Mouse (Mus musculus): ENCODE results near the gene P3h3. TPM values are rescaled to one million over a fixed set of nuclear protein-coding genes. Genes with fewer than 3 reads are reported as not detected.
"Not testable (repeated sequence)": the region's sequence is repeated elsewhere in the genome, so short reads cannot be mapped to it uniquely, and the experiment has no call there.

P3h3 gene
- polyA plus RNA-seq, 1 experiment from 2014 or later = 62.3 TPM

- ATAC-seq (ENCODE audit: insufficient number of reproducible peaks, low FRiP score, low TSS enrichment, low read depth) = peak; percentile 81
- peak overlapping the region; percentile 94 for H3K27ac ChIP-seq
- WGBS = 2% methylated on average over 34 of the region's 34 CpGs
- H3K4me2 ChIP-seq = peak overlapping the region; percentile 70
- no peaks in the 10 kb centered on the region for H3K27me3 ChIP-seq
- 0 out of 2 replicates have a peak overlapping the region, but pooled peaks have one; percentile 35 for H3K9ac ChIP-seq
- no peaks in the 10 kb centered on the region for H3K9me3 ChIP-seq
- peaks cover 7% of the 10 kb centered on the region for H3K36me3 ChIP-seq
- H3K4me3 ChIP-seq = peak overlapping the region; percentile 51
- H3K4me1 ChIP-seq = peaks cover 37% of the 10 kb centered on the region
Observed at GRCm38 (mm10) chr6:124805341-124806321, 51.9 kb downstream of the P3h3 start.

GRCm38 (mm10) chr6:124804341-124804740 is 53.2 kb downstream of the P3h3 start:
- H3K9ac ChIP-seq = no peak overlapping the region
- no peaks in the 10 kb centered on the region for H3K27me3 ChIP-seq
- H3K4me2 ChIP-seq = no peak overlapping the region
- no peaks in the 10 kb centered on the region for H3K36me3 ChIP-seq
- 77% methylated on average over 3 of the region's 3 CpGs for WGBS
- no peaks in the 10 kb centered on the region for H3K9me3 ChIP-seq
- H3K4me3 ChIP-seq = no peak overlapping the region
- no peak for ATAC-seq (ENCODE audit: insufficient number of reproducible peaks, low FRiP score, low TSS enrichment, low read depth)
- peaks cover 27% of the 10 kb centered on the region for H3K4me1 ChIP-seq
- no peak overlapping the region for H3K27ac ChIP-seq

GRCm38 (mm10) chr6:124803691-124804090 is 53.9 kb downstream of the P3h3 start:
- peaks cover 21% of the 10 kb centered on the region for H3K4me1 ChIP-seq
- H3K36me3 ChIP-seq; H3K27ac ChIP-seq; H3K27me3 ChIP-seq; H3K9ac ChIP-seq; H3K4me2 ChIP-seq; ATAC-seq (ENCODE audit: insufficient number of reproducible peaks, low FRiP score, low TSS enrichment, low read depth); H3K4me3 ChIP-seq; H3K9me3 ChIP-seq: not testable (repeated sequence)
- WGBS = 93% methylated on average over 4 of the region's 4 CpGs

GRCm38 (mm10) chr6:124803061-124803460 is 54.5 kb downstream of the P3h3 start:
- 75% methylated on average over 3 of the region's 3 CpGs for WGBS
- no peak overlapping the region for H3K4me3 ChIP-seq
- H3K9ac ChIP-seq = no peak overlapping the region
- H3K4me1 ChIP-seq = peaks cover 18% of the 10 kb centered on the region
- no peak overlapping the region for H3K27ac ChIP-seq
- H3K9me3 ChIP-seq = no peaks in the 10 kb centered on the region
- H3K36me3 ChIP-seq = no peaks in the 10 kb centered on the region
- no peaks in the 10 kb centered on the region for H3K27me3 ChIP-seq
- no peak for ATAC-seq (ENCODE audit: insufficient number of reproducible peaks, low FRiP score, low TSS enrichment, low read depth)
- no peak overlapping the region for H3K4me2 ChIP-seq

GRCm38 (mm10) chr6:124802400-124802799 is 55.2 kb downstream of the P3h3 start:
- H3K4me3 ChIP-seq; H3K27me3 ChIP-seq; ATAC-seq (ENCODE audit: insufficient number of reproducible peaks, low FRiP score, low TSS enrichment, low read depth); H3K9me3 ChIP-seq; H3K36me3 ChIP-seq; H3K27ac ChIP-seq; H3K4me2 ChIP-seq; H3K9ac ChIP-seq: not testable (repeated sequence)
- H3K4me1 ChIP-seq = peaks cover 17% of the 10 kb centered on the region
- 18% methylated on average over 6 of the region's 9 CpGs for WGBS

GRCm38 (mm10) chr6:124796200-124796599 is 61.4 kb downstream of the P3h3 start:
- Histone ChIP-seq H3K4me1 (no peaks in the 10 kb centered on the region), H3K36me3 (no peaks in the 10 kb centered on the region), H3K4me2 (no peak overlapping the region), H3K4me3 (no peak overlapping the region), H3K9me3 (no peaks in the 10 kb centered on the region), H3K27ac (no peak overlapping the region), H3K9ac (no peak overlapping the region), H3K27me3 (no peaks in the 10 kb centered on the region)
- WGBS = 71% methylated on average over 2 of the region's 2 CpGs
- ATAC-seq (ENCODE audit: insufficient number of reproducible peaks, low FRiP score, low TSS enrichment, low read depth) = no peak

- Histone ChIP-seq H3K9me3 (no peaks in the 10 kb centered on the region), H3K4me3 (no peak overlapping the region), H3K4me1 (no peaks in the 10 kb centered on the region), H3K36me3 (no peaks in the 10 kb centered on the region), H3K27me3 (no peaks in the 10 kb centered on the region), H3K9ac (no peak overlapping the region), H3K4me2 (no peak overlapping the region), H3K27ac (no peak overlapping the region)
- ATAC-seq (ENCODE audit: insufficient number of reproducible peaks, low FRiP score, low TSS enrichment, low read depth) = no peak
- 67% methylated on average over 4 of the region's 4 CpGs for WGBS
Observed at GRCm38 (mm10) chr6:124795781-124796180, 61.8 kb downstream of the P3h3 start.

GRCm38 (mm10) chr6:124791911-124792310 is 65.6 kb downstream of the P3h3 start:
- no peak overlapping the region for H3K4me2 ChIP-seq
- no peak overlapping the region for H3K9ac ChIP-seq
- no peaks in the 10 kb centered on the region for H3K36me3 ChIP-seq
- H3K27ac ChIP-seq = no peak overlapping the region
- no peaks in the 10 kb centered on the region for H3K9me3 ChIP-seq
- no peaks in the 10 kb centered on the region for H3K4me1 ChIP-seq
- H3K27me3 ChIP-seq = no peaks in the 10 kb centered on the region
- H3K4me3 ChIP-seq = no peak overlapping the region
- ATAC-seq (ENCODE audit: insufficient number of reproducible peaks, low FRiP score, low TSS enrichment, low read depth) = no peak
- 90% methylated on average over 3 of the region's 3 CpGs for WGBS

Other genes with a start within 250 kb of the P3h3 start
- gene C1s2, start 221.7 kb downstream of the P3h3 start, polyA plus RNA-seq (2015; fragmentation: Nextera tagmentation; extraction: Ambion mirVana) = 0.14 TPM in 1 of 2 replicates, not detected in the other
- 46.1 and 55.0 TPM in 2 replicates for gene Lpcat3, start 194.7 kb downstream of the P3h3 start, polyA plus RNA-seq (2015; fragmentation: Nextera tagmentation; extraction: Ambion mirVana)
- 164 and 183 TPM in 2 replicates for gene Emg1, start 145.6 kb downstream of the P3h3 start, polyA plus RNA-seq (2015; fragmentation: Nextera tagmentation; extraction: Ambion mirVana)
- 285 and 312 TPM in 2 replicates for gene Phb2, start 145.4 kb downstream of the P3h3 start, polyA plus RNA-seq (2015; fragmentation: Nextera tagmentation; extraction: Ambion mirVana)
- 17.4 and 17.8 TPM in 2 replicates for gene Ptpn6, start 119.0 kb downstream of the P3h3 start, polyA plus RNA-seq (2015; fragmentation: Nextera tagmentation; extraction: Ambion mirVana)
- gene Grcc10, start 116.4 kb downstream of the P3h3 start, polyA plus RNA-seq (2015; fragmentation: Nextera tagmentation; extraction: Ambion mirVana) = 356 and 402 TPM in 2 replicates
- gene Gm45234, start 101.7 kb downstream of the P3h3 start, polyA plus RNA-seq (2015; fragmentation: Nextera tagmentation; extraction: Ambion mirVana) = 0.10 TPM in 1 of 2 replicates, not detected in the other
- gene Atn1, start 101.2 kb downstream of the P3h3 start, polyA plus RNA-seq (2015; fragmentation: Nextera tagmentation; extraction: Ambion mirVana) = 15.1 and 15.7 TPM in 2 replicates
- 7.9 and 9.1 TPM in 2 replicates for gene Eno2, start 88.1 kb downstream of the P3h3 start, polyA plus RNA-seq (2015; fragmentation: Nextera tagmentation; extraction: Ambion mirVana)
- 0.36 and 0.83 TPM in 2 replicates for gene Lrrc23, start 78.0 kb downstream of the P3h3 start, polyA plus RNA-seq (2015; fragmentation: Nextera tagmentation; extraction: Ambion mirVana)
- gene Spsb2, start 49.1 kb downstream of the P3h3 start, polyA plus RNA-seq (2015; fragmentation: Nextera tagmentation; extraction: Ambion mirVana) = 14.1 and 15.5 TPM in 2 replicates
- 940 and 1,131 TPM in 2 replicates for gene Tpi1, start 43.5 kb downstream of the P3h3 start, polyA plus RNA-seq (2015; fragmentation: Nextera tagmentation; extraction: Ambion mirVana)
- gene Usp5, start 28.3 kb downstream of the P3h3 start, polyA plus RNA-seq (2015; fragmentation: Nextera tagmentation; extraction: Ambion mirVana) = 134 and 136 TPM in 2 replicates
- 124 and 141 TPM in 2 replicates for gene Cdca3, start 28.2 kb downstream of the P3h3 start, polyA plus RNA-seq (2015; fragmentation: Nextera tagmentation; extraction: Ambion mirVana)
- gene Gnb3, start 17.5 kb downstream of the P3h3 start, polyA plus RNA-seq (2015; fragmentation: Nextera tagmentation; extraction: Ambion mirVana) = 0.96 and 3.2 TPM in 2 replicates
- 1.6 and 2.9 TPM in 2 replicates for gene Gpr162, start 6.2 kb upstream of the P3h3 start, polyA plus RNA-seq (2015; fragmentation: Nextera tagmentation; extraction: Ambion mirVana)
- gene Cd4, start 30.5 kb upstream of the P3h3 start, polyA plus RNA-seq (2015; fragmentation: Nextera tagmentation; extraction: Ambion mirVana) = 0.24 and 0.31 TPM in 2 replicates
- 2.3 TPM in 2 replicates for gene Lag3, start 54.0 kb upstream of the P3h3 start, polyA plus RNA-seq (2015; fragmentation: Nextera tagmentation; extraction: Ambion mirVana)
- gene Ptms, start 62.4 kb upstream of the P3h3 start, polyA plus RNA-seq (2015; fragmentation: Nextera tagmentation; extraction: Ambion mirVana) = 241 and 331 TPM in 2 replicates
- 352 and 365 TPM in 2 replicates for gene Mlf2, start 73.6 kb upstream of the P3h3 start, polyA plus RNA-seq (2015; fragmentation: Nextera tagmentation; extraction: Ambion mirVana)
- 146 and 160 TPM in 2 replicates for gene Cops7a, start 107.8 kb upstream of the P3h3 start, polyA plus RNA-seq (2015; fragmentation: Nextera tagmentation; extraction: Ambion mirVana)
- 20.8 and 21.3 TPM in 2 replicates for gene Pianp, start 138.9 kb upstream of the P3h3 start, polyA plus RNA-seq (2015; fragmentation: Nextera tagmentation; extraction: Ambion mirVana)
- gene Zfp384, start 151.4 kb upstream of the P3h3 start, polyA plus RNA-seq (2015; fragmentation: Nextera tagmentation; extraction: Ambion mirVana) = 16.9 and 17.9 TPM in 2 replicates
- 141 and 146 TPM in 2 replicates for gene Ing4, start 182.0 kb upstream of the P3h3 start, polyA plus RNA-seq (2015; fragmentation: Nextera tagmentation; extraction: Ambion mirVana)
- 9.9 and 12.4 TPM in 2 replicates for gene Acrbp, start 191.9 kb upstream of the P3h3 start, polyA plus RNA-seq (2015; fragmentation: Nextera tagmentation; extraction: Ambion mirVana)
- 6.5 and 6.6 TPM in 2 replicates for gene Lpar5, start 210.2 kb upstream of the P3h3 start, polyA plus RNA-seq (2015; fragmentation: Nextera tagmentation; extraction: Ambion mirVana)
- 66.7 TPM in 2 replicates for gene Chd4, start 238.2 kb upstream of the P3h3 start, polyA plus RNA-seq (2015; fragmentation: Nextera tagmentation; extraction: Ambion mirVana)